ENCODE assay signal across 8 mouse cellular contexts in genomic region chr5:73256352-73257065, GRCm38 (mm10). TPM values are rescaled to one million over a fixed set of nuclear protein-coding genes. Genes with fewer than 3 reads are reported as not detected.
DNase-seq lines count a peak whose midpoint lies in the region; ATAC-seq and TF ChIP-seq lines count a peak whose summit lies in the region.

Gene Fryl (minus strand): TSS chr5:73256619.

- no peaks in the 10 kb centered on the region for H3K36me3 ChIP-seq in embryonic facial prominence, embryonic 13.5 days
- no peaks in the 10 kb centered on the region for H3K36me3 ChIP-seq in kidney, adult 2 months (ENCODE audit: control insufficient read depth, insufficient read depth, low read length)
- no peaks in the 10 kb centered on the region for H3K36me3 ChIP-seq in limb, embryonic 12.5 days
- H3K36me3 ChIP-seq in midbrain, embryonic 15.5 days (replicated peaks) = no peaks in the 10 kb centered on the region
- no peaks in the 10 kb centered on the region for H3K36me3 ChIP-seq in spleen, adult 2 months (ENCODE audit: control insufficient read depth, insufficient read depth, low read length)

- peak within 1 kb of the TSS; percentile 97 for H3K27ac ChIP-seq in embryonic facial prominence, embryonic 13.5 days
- H3K27ac ChIP-seq in kidney, adult 2 months (ENCODE audit: insufficient read depth, low read depth, low read length) = peak within 1 kb of the TSS; percentile 85
- H3K27ac ChIP-seq in limb, embryonic 12.5 days = peak within 1 kb of the TSS; percentile 95
- H3K27ac ChIP-seq in midbrain, embryonic 15.5 days = peak within 1 kb of the TSS; percentile 96
- H3K27ac ChIP-seq in spleen, adult 2 months (ENCODE audit: insufficient read depth, low read length) = peak within 1 kb of the TSS; percentile 89

- WGBS in embryonic facial prominence, embryonic 13.5 days = under 1% methylated on average over 44 of the region's 44 CpGs
- WGBS in kidney, adult 2 months = under 1% methylated on average over 44 of the region's 44 CpGs
- under 1% methylated on average over 44 of the region's 44 CpGs for WGBS in limb, embryonic 12.5 days
- under 1% methylated on average over 44 of the region's 44 CpGs for WGBS in midbrain, embryonic 15.5 days
- WGBS in spleen, adult 2 months = under 1% methylated on average over 44 of the region's 44 CpGs

- H3K4me3 ChIP-seq in embryonic facial prominence, embryonic 13.5 days = peak within 1 kb of the TSS; percentile 93
- H3K4me3 ChIP-seq in kidney, adult 2 months (ENCODE audit: insufficient read depth, low read depth, low read length) = peak within 1 kb of the TSS; percentile 93
- peak within 1 kb of the TSS; percentile 93 for H3K4me3 ChIP-seq in limb, embryonic 12.5 days (replicated peaks)
- H3K4me3 ChIP-seq in midbrain, embryonic 15.5 days = peak within 1 kb of the TSS; percentile 100
- H3K4me3 ChIP-seq in spleen, adult 2 months (ENCODE audit: extremely low read depth, insufficient read depth, insufficient read length) = peak within 1 kb of the TSS; percentile 99

- peak; percentile 99 for DNase-seq in 3134 (ENCODE audit: extremely low read depth, insufficient read length, low spot score)
- DNase-seq in adrenal gland, postnatal 36 days = peak; percentile 97 to 99
- peak; percentile 97 to 98 for DNase-seq in heart, adult 18-20 months
- peak; percentile 99 for DNase-seq in kidney, adult 2 months
- peak; percentile 92 to 97 for DNase-seq in spleen, adult 2 months (ENCODE audit: low read depth in 1 of 2, low spot score in 2 of 2)

- H3K4me1 ChIP-seq in embryonic facial prominence, embryonic 13.5 days = peaks cover 11% of the 10 kb centered on the region
- peaks cover 7% of the 10 kb centered on the region; the same call in 1 of the 2 replicates for H3K4me1 ChIP-seq in kidney, adult 2 months (ENCODE audit: control insufficient read depth, insufficient read depth, low read length)
- peaks cover 24% of the 10 kb centered on the region for H3K4me1 ChIP-seq in limb, embryonic 12.5 days (replicated peaks)
- peaks cover 35% of the 10 kb centered on the region for H3K4me1 ChIP-seq in midbrain, embryonic 15.5 days
- H3K4me1 ChIP-seq in spleen, adult 2 months (ENCODE audit: control insufficient read depth, insufficient read depth, insufficient read length) = peaks cover 4% of the 10 kb centered on the region

- ATAC-seq in embryonic facial prominence, embryonic 13.5 days (ENCODE audit: insufficient number of reproducible peaks, insufficient read depth, low FRiP score, low TSS enrichment, low read depth) = peak; percentile 99
- peak; percentile 98 for ATAC-seq in limb, embryonic 12.5 days (ENCODE audit: insufficient number of reproducible peaks, insufficient read depth, low FRiP score, low TSS enrichment, low read depth)
- peak; percentile 99 for ATAC-seq in midbrain, embryonic 15.5 days (replicated peaks)

- no peaks in the 10 kb centered on the region; the same call in 1 of the 2 replicates for H3K27me3 ChIP-seq in embryonic facial prominence, embryonic 13.5 days
- H3K27me3 ChIP-seq in kidney, adult 2 months (replicated peaks; ENCODE audit: control insufficient read depth, insufficient read depth, low read length) = no peaks in the 10 kb centered on the region
- no peaks in the 10 kb centered on the region for H3K27me3 ChIP-seq in limb, embryonic 12.5 days
- 0 out of 2 replicates have a peak, but pooled peaks cover 3% of the 10 kb centered on the region for H3K27me3 ChIP-seq in midbrain, embryonic 15.5 days (replicated peaks)
- H3K27me3 ChIP-seq in spleen, adult 2 months (ENCODE audit: control insufficient read depth, insufficient read depth, low read length) = no peaks in the 10 kb centered on the region

- no peaks in the 10 kb centered on the region for H3K9me3 ChIP-seq in embryonic facial prominence, embryonic 13.5 days
- H3K9me3 ChIP-seq in limb, embryonic 12.5 days = no peaks in the 10 kb centered on the region
- H3K9me3 ChIP-seq in midbrain, embryonic 15.5 days = no peaks in the 10 kb centered on the region

- H3K4me2 ChIP-seq in embryonic facial prominence, embryonic 13.5 days = peak within 1 kb of the TSS; percentile 71
- H3K4me2 ChIP-seq in limb, embryonic 12.5 days = peak within 1 kb of the TSS; percentile 73
- peak within 1 kb of the TSS; percentile 69 for H3K4me2 ChIP-seq in midbrain, embryonic 15.5 days

- TF ChIP-seq CTCF in kidney, adult 2 months (conservative IDR thresholded peaks at IDR 0.05; ENCODE audit: insufficient read depth, insufficient read length, low read depth, low read length) = no peak
- no peak for TF ChIP-seq CTCF in spleen, adult 2 months (IDR thresholded peaks at IDR 0.05; ENCODE audit: extremely low read depth, insufficient read depth, insufficient read length, insufficient replicate concordance)

- peak within 1 kb of the TSS; percentile 90 for H3K9ac ChIP-seq in embryonic facial prominence, embryonic 13.5 days
- H3K9ac ChIP-seq in limb, embryonic 12.5 days (replicated peaks) = peak within 1 kb of the TSS; percentile 91
- peak within 1 kb of the TSS; percentile 88 for H3K9ac ChIP-seq in midbrain, embryonic 15.5 days

- no peak for TF ChIP-seq POLR2A in kidney, adult 2 months (IDR thresholded peaks at IDR 0.05; ENCODE audit: low read depth, low read length)
- TF ChIP-seq POLR2A in spleen, adult 2 months (IDR thresholded peaks at IDR 0.05; ENCODE audit: low read depth, low read length) = peak; percentile 55

RNA-seq across cellular contexts. Expression of gene Fryl, which starts in this region (rescaled TPM):
- total RNA-seq in adrenal gland, postnatal 36 days (2021) = 10 to 100 TPM; 44.1 to 45.3 TPM
- polyA plus RNA-seq in embryonic facial prominence, embryonic 13.5 days (2015; fragmentation: Nextera tagmentation; extraction: Ambion mirVana) = 28.5 and 30.2 TPM in 2 replicates
- 10 to 100 TPM; 28.8 to 40.5 TPM for total RNA-seq in heart, adult 18-20 months (2021)
- polyA plus RNA-seq in kidney, adult 2 months (2012; rRNA removed) = 29.9 and 33.4 TPM in 2 replicates
- polyA plus RNA-seq in limb, embryonic 12.5 days (2016; fragmentation: Nextera tagmentation; extraction: Ambion mirVana) = 21.2 and 23.3 TPM in 2 replicates
- polyA plus RNA-seq in midbrain, embryonic 15.5 days (2015; fragmentation: Nextera tagmentation; extraction: Ambion mirVana) = 45.2 and 47.5 TPM in 2 replicates
- polyA plus RNA-seq in spleen, adult 2 months (2012; rRNA removed) = 72.3 and 96.7 TPM in 2 replicates

Comparison
In these comparisons a context has a peak if more than half of its experiments do, and no peak if none do; other contexts are left out.
1. Peak in every context shown above with its lines: DNase-seq, ATAC-seq, H3K4me3 ChIP-seq and H3K27ac ChIP-seq.